Mouse (Mus musculus): ENCODE measurements around the gene Rab20. TPM values are rescaled to one million over a fixed set of nuclear protein-coding genes. Genes with fewer than 3 reads are reported as not detected.

Rab20 gene
- total and polyA plus RNA-seq, 3 experiments: not detected

- no peak for DNase-seq (ENCODE audit: low spot score)
- H3K9me3 ChIP-seq (replicated peaks): no peaks in the 10 kb centered on the region
- no peaks in the 10 kb centered on the region for H3K4me1 ChIP-seq (ENCODE audit: insufficient read depth, low read depth, low read length)
- no peak for ATAC-seq (ENCODE audit: extremely low read depth, insufficient number of reproducible peaks, low FRiP score, poor library complexity, severe bottlenecking)
- TF ChIP-seq CTCF (IDR thresholded peaks at IDR 0.05; ENCODE audit: low read depth, low read length): no peak
- TF ChIP-seq GATA1 (IDR thresholded peaks at IDR 0.05; ENCODE audit: borderline replicate concordance, low read length): no peak
- H3K27me3 ChIP-seq (ENCODE audit: insufficient read depth, low read length): peaks cover 13% of the 10 kb centered on the region
- no peak overlapping the region for H3K4me3 ChIP-seq (ENCODE audit: low read depth, low read length)
- H3K36me3 ChIP-seq (replicated peaks): no peaks in the 10 kb centered on the region
Observed at GRCm38 (mm10) chr8:11414304-11414703, 64.2 kb downstream of the Rab20 start.

GRCm38 (mm10) chr8:11412450-11412849 lies 66.1 kb downstream of the Rab20 start:
- H3K4me3 ChIP-seq (ENCODE audit: low read depth, low read length): no peak overlapping the region
- H3K36me3 ChIP-seq (replicated peaks): no peaks in the 10 kb centered on the region
- no peaks in the 10 kb centered on the region for H3K4me1 ChIP-seq (ENCODE audit: insufficient read depth, low read depth, low read length)
- H3K9me3 ChIP-seq (replicated peaks): no peaks in the 10 kb centered on the region
- peaks cover 11% of the 10 kb centered on the region for H3K27me3 ChIP-seq (ENCODE audit: insufficient read depth, low read length)
- TF ChIP-seq GATA1 (IDR thresholded peaks at IDR 0.05; ENCODE audit: borderline replicate concordance, low read length): no peak
- TF ChIP-seq GATA2 (IDR thresholded peaks at IDR 0.05; ENCODE audit: borderline replicate concordance, low read depth, low read length): no peak
- no peak for TF ChIP-seq POLR2AphosphoS5 (IDR thresholded peaks at IDR 0.05; ENCODE audit: insufficient replicate concordance, low read depth, low read length)
- no peak for TF ChIP-seq CTCF (IDR thresholded peaks at IDR 0.05; ENCODE audit: low read depth, low read length)
- no peak for TF ChIP-seq TAL1 (conservative IDR thresholded peaks at IDR 0.05; ENCODE audit: low read depth, low read length)
- ATAC-seq (ENCODE audit: extremely low read depth, insufficient number of reproducible peaks, low FRiP score, poor library complexity, severe bottlenecking): no peak
- DNase-seq (ENCODE audit: low spot score): no peak

- TF ChIP-seq GATA1 (IDR thresholded peaks at IDR 0.05; ENCODE audit: borderline replicate concordance, low read length) (no peak), CTCF (IDR thresholded peaks at IDR 0.05; ENCODE audit: low read depth, low read length) (no peak), GATA2 (IDR thresholded peaks at IDR 0.05; ENCODE audit: borderline replicate concordance, low read depth, low read length) (no peak), POLR2AphosphoS5 (IDR thresholded peaks at IDR 0.05; ENCODE audit: insufficient replicate concordance, low read depth, low read length) (no peak), TAL1 (conservative IDR thresholded peaks at IDR 0.05; ENCODE audit: low read depth, low read length) (no peak)
- ATAC-seq (ENCODE audit: extremely low read depth, insufficient number of reproducible peaks, low FRiP score, poor library complexity, severe bottlenecking) (no peak), DNase-seq (ENCODE audit: low spot score) (no peak)
- H3K4me1 ChIP-seq (ENCODE audit: insufficient read depth, low read depth, low read length): no peaks in the 10 kb centered on the region
- no peaks in the 10 kb centered on the region for H3K9me3 ChIP-seq (replicated peaks)
- peaks cover 11% of the 10 kb centered on the region for H3K27me3 ChIP-seq (ENCODE audit: insufficient read depth, low read length)
- H3K36me3 ChIP-seq (replicated peaks): no peaks in the 10 kb centered on the region
- no peak overlapping the region for H3K4me3 ChIP-seq (ENCODE audit: low read depth, low read length)
Observed at GRCm38 (mm10) chr8:11411504-11412124, 66.9 kb downstream of the Rab20 start.

- no peak for DNase-seq (ENCODE audit: low spot score)
- H3K4me1 ChIP-seq (ENCODE audit: insufficient read depth, low read depth, low read length): no peaks in the 10 kb centered on the region
- no peak overlapping the region for H3K4me3 ChIP-seq (ENCODE audit: low read depth, low read length)
- H3K27me3 ChIP-seq (ENCODE audit: insufficient read depth, low read length): no peaks in the 10 kb centered on the region
- ATAC-seq (ENCODE audit: extremely low read depth, insufficient number of reproducible peaks, low FRiP score, poor library complexity, severe bottlenecking): no peak
- no peaks in the 10 kb centered on the region for H3K36me3 ChIP-seq (replicated peaks)
- no peaks in the 10 kb centered on the region for H3K9me3 ChIP-seq (replicated peaks)
- no peak for TF ChIP-seq TAL1 (conservative IDR thresholded peaks at IDR 0.05; ENCODE audit: low read depth, low read length)
Observed at GRCm38 (mm10) chr8:11405722-11406481, 72.6 kb downstream of the Rab20 start.

GRCm38 (mm10) chr8:11404614-11405013 lies 73.9 kb downstream of the Rab20 start:
- no peak overlapping the region for H3K4me3 ChIP-seq (ENCODE audit: low read depth, low read length)
- no peaks in the 10 kb centered on the region for H3K4me1 ChIP-seq (ENCODE audit: insufficient read depth, low read depth, low read length)
- no peak for TF ChIP-seq POLR2AphosphoS5 (IDR thresholded peaks at IDR 0.05; ENCODE audit: insufficient replicate concordance, low read depth, low read length)
- TF ChIP-seq GATA1 (IDR thresholded peaks at IDR 0.05; ENCODE audit: borderline replicate concordance, low read length): no peak
- TF ChIP-seq GATA2 (IDR thresholded peaks at IDR 0.05; ENCODE audit: borderline replicate concordance, low read depth, low read length): no peak
- TF ChIP-seq TAL1 (conservative IDR thresholded peaks at IDR 0.05; ENCODE audit: low read depth, low read length): no peak
- no peak for ATAC-seq (ENCODE audit: extremely low read depth, insufficient number of reproducible peaks, low FRiP score, poor library complexity, severe bottlenecking)
- H3K36me3 ChIP-seq (replicated peaks): no peaks in the 10 kb centered on the region
- no peaks in the 10 kb centered on the region for H3K27me3 ChIP-seq (ENCODE audit: insufficient read depth, low read length)
- no peaks in the 10 kb centered on the region for H3K9me3 ChIP-seq (replicated peaks)
- DNase-seq (ENCODE audit: low spot score): no peak

- Histone ChIP-seq H3K4me1 (ENCODE audit: insufficient read depth, low read depth, low read length) (no peaks in the 10 kb centered on the region), H3K27me3 (ENCODE audit: insufficient read depth, low read length) (no peaks in the 10 kb centered on the region), H3K9me3 (replicated peaks) (no peaks in the 10 kb centered on the region), H3K36me3 (replicated peaks) (no peaks in the 10 kb centered on the region), H3K4me3 (ENCODE audit: low read depth, low read length) (no peak overlapping the region)
- TF ChIP-seq GATA2 (IDR thresholded peaks at IDR 0.05; ENCODE audit: borderline replicate concordance, low read depth, low read length) (no peak), CTCF (IDR thresholded peaks at IDR 0.05; ENCODE audit: low read depth, low read length) (no peak), GATA1 (IDR thresholded peaks at IDR 0.05; ENCODE audit: borderline replicate concordance, low read length) (no peak), POLR2AphosphoS5 (IDR thresholded peaks at IDR 0.05; ENCODE audit: insufficient replicate concordance, low read depth, low read length) (no peak), TAL1 (conservative IDR thresholded peaks at IDR 0.05; ENCODE audit: low read depth, low read length) (no peak)
- DNase-seq (ENCODE audit: low spot score) (no peak), ATAC-seq (ENCODE audit: extremely low read depth, insufficient number of reproducible peaks, low FRiP score, poor library complexity, severe bottlenecking) (no peak)
Observed at GRCm38 (mm10) chr8:11403813-11404212, 74.7 kb downstream of the Rab20 start.

Other genes with a start within 250 kb of the Rab20 start
- not detected in 2 replicates for gene Col4a2, start 165.9 kb downstream of the Rab20 start, total RNA-seq (2014; fragmentation: Nextera tagmentation)
- 0.05 and 0.06 TPM in 2 replicates for gene Col4a2, start 165.9 kb downstream of the Rab20 start, total RNA-seq (2017)
- gene Col4a2, start 165.9 kb downstream of the Rab20 start, polyA plus RNA-seq (2012): not detected in 2 replicates
- not detected in 2 replicates for gene Col4a1, start 165.9 kb downstream of the Rab20 start, total RNA-seq (2014; fragmentation: Nextera tagmentation)
- 0.05 TPM in 1 of 2 replicates, not detected in the other for gene Col4a1, start 165.9 kb downstream of the Rab20 start, total RNA-seq (2017)
- not detected in 2 replicates for gene Col4a1, start 165.9 kb downstream of the Rab20 start, polyA plus RNA-seq (2012)
- gene Naxd, start 18.8 kb upstream of the Rab20 start, total RNA-seq (2014; fragmentation: Nextera tagmentation): 63.0 and 78.6 TPM in 2 replicates
- gene Naxd, start 18.8 kb upstream of the Rab20 start, total RNA-seq (2017): 56.3 and 65.8 TPM in 2 replicates
- 38.2 and 46.5 TPM in 2 replicates for gene Naxd, start 18.8 kb upstream of the Rab20 start, polyA plus RNA-seq (2012)
- 25.7 and 31.8 TPM in 2 replicates for gene Cars2, start 72.1 kb upstream of the Rab20 start, total RNA-seq (2014; fragmentation: Nextera tagmentation)
- gene Cars2, start 72.1 kb upstream of the Rab20 start, total RNA-seq (2017): 47.4 and 57.9 TPM in 2 replicates
- 34.7 and 53.4 TPM in 2 replicates for gene Cars2, start 72.1 kb upstream of the Rab20 start, polyA plus RNA-seq (2012)
- gene Ing1, start 76.9 kb upstream of the Rab20 start, total RNA-seq (2014; fragmentation: Nextera tagmentation): 29.7 and 32.2 TPM in 2 replicates
- gene Ing1, start 76.9 kb upstream of the Rab20 start, total RNA-seq (2017): 43.6 and 45.2 TPM in 2 replicates
- 61.5 and 62.6 TPM in 2 replicates for gene Ing1, start 76.9 kb upstream of the Rab20 start, polyA plus RNA-seq (2012)
- gene Ankrd10, start 157.0 kb upstream of the Rab20 start, total RNA-seq (2014; fragmentation: Nextera tagmentation): 71.8 TPM in 2 replicates
- 72.0 and 80.6 TPM in 2 replicates for gene Ankrd10, start 157.0 kb upstream of the Rab20 start, total RNA-seq (2017)
- 53.4 and 69.1 TPM in 2 replicates for gene Ankrd10, start 157.0 kb upstream of the Rab20 start, polyA plus RNA-seq (2012)
- gene 1700016D06Rik, start 222.4 kb upstream of the Rab20 start, total RNA-seq (2014; fragmentation: Nextera tagmentation): not detected in 2 replicates
- 0.22 TPM in 1 of 2 replicates, not detected in the other for gene 1700016D06Rik, start 222.4 kb upstream of the Rab20 start, total RNA-seq (2017)
- not detected in 2 replicates for gene 1700016D06Rik, start 222.4 kb upstream of the Rab20 start, polyA plus RNA-seq (2012)
- gene Arhgef7, start 249.0 kb upstream of the Rab20 start, total RNA-seq (2014; fragmentation: Nextera tagmentation): 27.8 and 39.6 TPM in 2 replicates
- gene Arhgef7, start 249.0 kb upstream of the Rab20 start, total RNA-seq (2017): 13.5 and 14.7 TPM in 2 replicates
- gene Arhgef7, start 249.0 kb upstream of the Rab20 start, polyA plus RNA-seq (2012): 21.5 and 23.8 TPM in 2 replicates